Mouse (Mus musculus) lung, adult 2 months (tissue): ENCODE results near the gene Olfr472. TPM values are rescaled to one million over a fixed set of nuclear protein-coding genes. Genes with fewer than 3 reads are reported as not detected.
"Not testable (repeated sequence)": the region's sequence is repeated elsewhere in the genome, so short reads cannot be mapped to it uniquely, and the experiment has no call there.

ENCODE experiments used
- DNase-seq: peaks from one replicate; pipeline ENCODE4 v3.0.0; 2022
- H3K4me1 ChIP-seq: fragments of 200-500 bp; 2 replicates; pipeline ENCODE4 v1.6.1; 2011; ENCODE audit warnings: low read length; ENCODE audit not compliant: control insufficient read depth, insufficient read depth
- H3K4me3 ChIP-seq: fragments of 200-500 bp; replicated peaks from 2 replicates; pipeline ENCODE3; 2011; ENCODE audit warnings: low read depth, mild to moderate bottlenecking, control low read depth, low read length; ENCODE audit errors: extremely low read depth
- CTCF ChIP-seq: fragments of 200-500 bp; IDR thresholded peaks from 2 replicates; pipeline ENCODE4 v1.5.1; 2011; ENCODE audit warnings: mild to moderate bottlenecking, low read length, control low read depth; ENCODE audit not compliant: insufficient read depth
- POLR2A ChIP-seq: fragments of 200-500 bp; IDR thresholded peaks from 2 replicates; pipeline ENCODE4 v1.6.1; 2011; ENCODE audit warnings: low read depth, mild to moderate bottlenecking, control low read depth, low read length, borderline replicate concordance; ENCODE audit errors: extremely low read depth
- WGBS: fragments of 180-500 bp; shearing (Covaris S2); methylation state at CpG from one replicate; pipeline ENCODE4 v1.1.7; 2018; 5-methylcytosine and 5-hydroxymethylcytosine counted together
- polyA plus RNA-seq: library from polyadenylated mRNA; depleted of rRNA; stranded (reverse); fragments of >200 nt; gene quantifications from 2 replicates; pipeline ENCODE4 v1.2.3, GENCODE M21; 2012; rRNA removed

Olfr472 gene
- polyA plus RNA-seq: not detected in 2 replicates

DNA sequence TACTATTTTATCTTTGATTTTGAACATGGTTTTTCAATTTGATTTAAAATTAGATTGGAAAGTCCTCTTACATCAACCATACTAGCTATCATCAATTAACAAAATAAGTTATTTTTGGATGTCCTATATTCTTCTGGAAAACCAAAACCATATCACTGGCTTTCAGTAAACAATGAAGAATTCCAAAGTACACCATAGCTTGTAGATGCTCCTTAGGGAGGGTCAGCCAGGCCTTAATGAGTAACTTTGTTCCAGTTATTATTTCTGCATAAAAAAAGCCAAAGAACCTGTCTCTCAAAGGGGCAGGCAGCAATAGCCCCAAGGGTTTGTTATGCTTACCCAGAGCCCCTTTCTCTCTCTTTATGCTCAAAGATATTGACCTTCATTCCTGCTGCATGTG lies at the start of gene Olfr472:
Olfr472 (plus strand) TSS at position 301 of the 400 bp plus-strand sequence.
- no peak for DNase-seq
- TF ChIP-seq CTCF (no peak), POLR2A (no peak)
- Histone ChIP-seq H3K4me1 (no peaks in the 10 kb centered on the region), H3K4me3 (no peak within 1 kb of the TSS)

DNA sequence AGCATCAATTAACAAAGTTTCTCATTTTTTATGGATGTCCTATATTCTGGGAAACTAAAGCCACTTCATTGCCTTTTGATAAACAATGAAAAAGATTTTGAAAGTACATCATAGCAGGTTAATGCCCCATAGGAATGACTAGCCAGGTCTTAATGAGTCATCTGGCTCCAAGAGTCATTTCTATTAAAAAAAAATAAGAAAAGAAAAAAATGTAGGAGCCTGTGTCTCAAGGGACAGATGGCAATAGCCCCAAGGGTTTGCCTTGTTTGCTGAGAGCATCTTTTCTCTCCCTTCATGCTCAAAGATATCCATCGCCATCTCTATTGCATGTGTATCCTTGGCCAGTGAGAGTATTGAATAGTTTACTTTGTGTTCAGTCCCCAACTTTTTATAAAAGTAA lies 32.4 kb downstream of the Olfr472 start, which contains the start of gene Olfr473:
Olfr473 (plus strand) TSS at position 301 of the 400 bp plus-strand sequence.
- WGBS: 80% methylated on average over 1 of the region's 1 CpGs
- no peak within 1 kb of the TSS for H3K4me3 ChIP-seq
- no peak for DNase-seq
- no peaks in the 10 kb centered on the region for H3K4me1 ChIP-seq
- TF ChIP-seq POLR2A: no peak
- no peak for TF ChIP-seq CTCF

DNA sequence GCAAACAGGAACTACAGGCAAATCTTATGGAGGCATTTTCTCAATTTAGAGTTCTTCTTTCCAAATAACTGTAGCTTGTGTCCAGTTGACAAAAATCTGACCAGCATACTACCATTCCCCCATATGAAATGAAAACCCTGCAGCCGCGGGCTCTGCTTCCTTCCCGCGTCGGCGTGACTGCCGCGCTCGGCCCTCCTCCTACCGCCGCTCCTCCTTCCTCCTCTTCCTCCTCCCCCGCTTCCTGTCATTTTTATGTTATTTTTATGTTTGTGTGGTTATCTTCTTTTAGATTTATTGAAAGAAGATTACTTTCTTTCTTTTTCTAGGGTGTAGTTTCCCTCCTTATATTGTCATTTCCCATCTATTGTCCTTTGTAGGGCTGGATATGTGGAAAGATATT lies 54.8 kb downstream of the Olfr472 start:
- not testable (repeated sequence) for DNase-seq, H3K4me3 ChIP-seq, H3K4me1 ChIP-seq
- WGBS: 95% methylated on average over 12 of the region's 12 CpGs

DNA sequence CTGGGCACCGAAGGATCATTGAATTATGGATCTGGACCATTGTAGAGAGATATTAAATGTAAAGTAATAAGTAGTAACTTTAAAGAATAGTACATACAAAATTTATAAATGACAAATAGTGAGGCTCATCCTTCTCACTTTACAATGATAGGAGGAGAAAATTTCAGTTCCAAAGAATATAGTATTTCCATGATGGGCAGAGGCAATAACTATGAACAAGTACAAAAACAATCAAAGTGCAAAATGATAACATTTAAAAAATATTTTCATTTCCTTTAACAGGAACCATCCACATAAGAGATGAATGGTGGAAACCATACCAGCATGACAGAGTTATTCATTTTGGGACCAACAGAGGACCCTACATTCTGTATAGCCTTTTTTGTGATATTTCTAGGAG lies 56.6 kb downstream of the Olfr472 start, which contains the start of gene Olfr474:
Olfr474 (plus strand) TSS at position 301 of the 400 bp plus-strand sequence.
- no peak within 1 kb of the TSS for H3K4me3 ChIP-seq
- TF ChIP-seq CTCF (no peak), POLR2A (no peak)
- 73% methylated on average over 1 of the region's 1 CpGs for WGBS
- no peak for DNase-seq
- H3K4me1 ChIP-seq: no peaks in the 10 kb centered on the region

Other genes with a start within 250 kb of the Olfr472 start
- gene Cyb5r2, start 139.9 kb upstream of the Olfr472 start, polyA plus RNA-seq: not detected in 2 replicates
- not detected in 2 replicates for gene Ovch2, start 96.7 kb upstream of the Olfr472 start, polyA plus RNA-seq
- not detected in 2 replicates for gene Olfr467, start 85.6 kb upstream of the Olfr472 start, polyA plus RNA-seq
- gene Olfr469, start 72.4 kb upstream of the Olfr472 start, polyA plus RNA-seq: not detected in 2 replicates
- not detected in 2 replicates for gene Olfr470, start 50.4 kb upstream of the Olfr472 start, polyA plus RNA-seq
- gene Olfr473, start 32.5 kb downstream of the Olfr472 start, polyA plus RNA-seq: not detected in 2 replicates
- not detected in 2 replicates for gene Olfr474, start 56.7 kb downstream of the Olfr472 start, polyA plus RNA-seq
- not detected in 2 replicates for gene Olfr476, start 66.9 kb downstream of the Olfr472 start, polyA plus RNA-seq
- not detected in 2 replicates for gene Olfr477, start 88.8 kb downstream of the Olfr472 start, polyA plus RNA-seq
- gene Olfr478, start 136.1 kb downstream of the Olfr472 start, polyA plus RNA-seq: not detected in 2 replicates
- not detected in 2 replicates for gene Olfr479, start 152.8 kb downstream of the Olfr472 start, polyA plus RNA-seq
- gene Olfr480, start 169.4 kb downstream of the Olfr472 start, polyA plus RNA-seq: not detected in 2 replicates
- gene Olfr481, start 182.0 kb downstream of the Olfr472 start, polyA plus RNA-seq: not detected in 2 replicates
- not detected in 2 replicates for gene Olfr482, start 199.7 kb downstream of the Olfr472 start, polyA plus RNA-seq
- not detected in 2 replicates for gene Olfr483, start 202.9 kb downstream of the Olfr472 start, polyA plus RNA-seq
- gene Olfr484, start 229.5 kb downstream of the Olfr472 start, polyA plus RNA-seq: not detected in 2 replicates